Mouse (Mus musculus): Measurements from ENCODE around the gene Ttc23.

- TF ChIP-seq CTCF (conservative IDR thresholded peaks at IDR 0.05; ENCODE audit: insufficient read depth, insufficient read length, low read depth, low read length), result no peak
- TF ChIP-seq POLR2A (IDR thresholded peaks at IDR 0.05; ENCODE audit: low read depth, low read length), result no peak
Measured at GRCm38 (mm10) chr7:67663981-67664694, 16.9 kb downstream of the Ttc23 start.
